Mouse (Mus musculus): Measurements from ENCODE around the gene Olfr1137.

Olfr1137 gene

DNA sequence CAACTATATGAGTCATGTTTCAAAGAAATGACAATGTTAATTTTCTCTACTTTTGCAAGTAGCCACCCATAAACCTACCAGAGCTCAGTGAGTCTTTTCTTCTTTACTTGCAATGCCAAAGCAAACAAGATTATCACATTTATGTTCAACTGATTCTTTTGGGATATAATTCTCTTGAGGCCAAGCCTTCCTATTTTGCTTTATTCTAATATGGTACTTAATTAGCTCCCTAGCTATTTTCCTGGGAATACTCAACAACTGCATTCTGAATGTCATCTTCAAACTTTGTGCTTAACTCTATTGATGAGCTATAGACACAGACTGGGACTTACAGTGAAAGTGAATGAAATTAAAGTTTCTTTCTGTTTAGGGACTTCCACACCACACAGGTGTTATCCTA lies at the start of gene Olfr1137:
Gene Olfr1137 (minus strand): TSS at position 101 of the 400 bp plus-strand sequence.
- ATAC-seq (ENCODE audit: low TSS enrichment), result no peak

DNA sequence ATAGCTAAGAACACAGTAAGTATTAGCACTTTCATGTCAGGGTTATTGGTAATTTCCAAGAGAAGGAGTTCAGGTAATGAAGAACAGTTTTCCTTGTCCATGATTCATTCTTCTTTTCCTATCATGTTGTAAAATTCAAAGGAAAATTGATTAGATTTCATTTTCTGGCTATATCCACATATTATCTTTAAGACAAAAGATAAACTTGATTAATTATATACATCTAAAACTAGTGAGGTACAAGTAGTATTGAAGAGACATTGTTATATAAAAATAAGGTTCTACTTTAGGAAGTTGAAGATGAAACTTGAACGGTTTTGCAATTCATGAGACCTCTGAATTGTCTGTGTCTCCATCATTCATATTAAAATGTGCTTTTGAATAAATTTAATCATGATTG lies 40.9 kb upstream of the Olfr1137 start, which contains the start of gene Olfr1141:
Gene Olfr1141 (minus strand): TSS at position 101 of the 400 bp plus-strand sequence.
- no peak for ATAC-seq (ENCODE audit: low TSS enrichment)

- ATAC-seq (ENCODE audit: low TSS enrichment), result no peak
Measured at GRCm38 (mm10) chr2:87743452-87743851, 30.5 kb upstream of the Olfr1137 start, which contains the start of gene Olfr1140. TSS of gene Olfr1140 (plus strand) at chr2:87743752.

- ATAC-seq (ENCODE audit: low TSS enrichment), result no peak
Measured at GRCm38 (mm10) chr2:87739878-87740277, 26.9 kb upstream of the Olfr1137 start, which contains the start of gene Olfr1138. TSS of gene Olfr1138 (minus strand) at chr2:87739978.

GRCm38 (mm10) chr2:87693847-87694246 lies 19.1 kb downstream of the Olfr1137 start, which contains the start of gene Olfr1136:
TSS of gene Olfr1136 (minus strand) at chr2:87693947.
- ATAC-seq (ENCODE audit: low TSS enrichment), result no peak

DNA sequence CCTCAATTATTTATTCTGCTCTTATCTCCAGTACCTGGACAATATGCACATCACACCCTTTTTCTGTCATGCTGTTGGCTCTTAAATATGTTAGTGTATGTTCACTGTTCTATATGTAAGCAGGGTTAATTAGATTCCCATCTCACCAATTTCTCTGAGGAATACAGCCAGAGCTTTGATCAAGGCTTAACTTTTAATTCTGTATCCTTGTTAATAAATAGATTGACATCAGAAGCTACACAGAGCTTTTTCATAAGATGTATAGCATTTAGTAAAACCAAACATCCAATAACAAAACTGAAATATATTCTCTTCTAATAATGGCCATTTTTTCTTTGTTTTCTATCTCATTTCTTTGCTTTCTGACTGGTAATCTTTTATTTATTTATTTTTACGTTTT lies 39.4 kb downstream of the Olfr1137 start, which contains the start of gene Olfr1135:
Gene Olfr1135 (minus strand): TSS at position 101 of the 400 bp plus-strand sequence.
- ATAC-seq (ENCODE audit: low TSS enrichment), result no peak

All from frontal cortex, adult (tissue).